Mouse (Mus musculus) stomach, embryonic 14.5 days (tissue): ENCODE data around the gene S100a4. TPM values are rescaled to one million over a fixed set of nuclear protein-coding genes. Genes with fewer than 3 reads are reported as not detected.

Experiments used
- ATAC-seq: fragments of 200-750 bp; cut with Nextera tagmentation; 2 replicates; pipeline ENCODE4 v1.8.0; 2017; ENCODE audit warnings: low read depth, moderate TSS enrichment; ENCODE audit not compliant: insufficient number of reproducible peaks, insufficient read depth, low FRiP score
- H3K27ac ChIP-seq: fragments of 300-500 bp; sonication (generic); 2 replicates; pipeline ENCODE4 v1.5.1; 2014; ENCODE audit warnings: mild to moderate bottlenecking, low read length, moderate library complexity, mixed read lengths
- H3K27me3 ChIP-seq: fragments of 300-500 bp; sonication (generic); 2 replicates; pipeline ENCODE4 v1.6.1; 2014; ENCODE audit warnings: low read length, control low read depth, mixed read lengths; ENCODE audit not compliant: control insufficient read depth, insufficient read depth
- H3K36me3 ChIP-seq: fragments of 300-500 bp; sonication (generic); 2 replicates; pipeline ENCODE4 v1.6.1; 2014; ENCODE audit warnings: mild to moderate bottlenecking, control low read depth, low read length, moderate library complexity, mixed read lengths; ENCODE audit not compliant: control insufficient read depth, insufficient read depth
- H3K4me1 ChIP-seq: fragments of 300-500 bp; sonication (generic); 2 replicates; pipeline ENCODE4 v1.6.1; 2014; ENCODE audit warnings: low read length, control low read depth, mixed read lengths; ENCODE audit not compliant: control insufficient read depth, insufficient read depth
- H3K4me2 ChIP-seq: fragments of 300-500 bp; sonication (generic); replicated peaks from 2 replicates; pipeline ENCODE4 v1.6.1; 2014; ENCODE audit warnings: low read depth, low read length, control low read depth
- H3K4me3 ChIP-seq: fragments of 300-500 bp; sonication (generic); 2 replicates; pipeline ENCODE4 v1.5.1; 2014; ENCODE audit warnings: low read depth, low read length, control low read depth
- H3K9ac ChIP-seq: fragments of 300-500 bp; sonication (generic); replicated peaks from 2 replicates; pipeline ENCODE4 v1.6.1; 2014; ENCODE audit warnings: low read depth, mild to moderate bottlenecking, control low read depth, low read length, moderate library complexity, mixed read lengths
- H3K9me3 ChIP-seq: fragments of 300-500 bp; sonication (generic); 2 replicates; pipeline ENCODE4 v1.6.1; 2016; ENCODE audit warnings: low read depth, low read length, control low read depth; ENCODE audit not compliant: control insufficient read depth
- WGBS: fragments of 180-500 bp; shearing (Covaris S2); extraction: QIAGEN DNeasy Blood & Tissue Kit; methylation state at CpG from one replicate; pipeline ENCODE4 v1.1.7; 2014; 5-methylcytosine and 5-hydroxymethylcytosine counted together
- polyA plus RNA-seq: library from polyadenylated mRNA; unstranded; fragments of >200 nt; fragmentation: Nextera tagmentation; extraction: Ambion mirVana; gene quantifications from 2 replicates; pipeline ENCODE4 v1.2.1, GENCODE M21; 2014

Gene S100a4
- polyA plus RNA-seq, 1 experiment from 2014 or later = 5.5 TPM

- no peak within 1 kb of the TSS for H3K27ac ChIP-seq
- no peak within 1 kb of the TSS for H3K9ac ChIP-seq
- H3K9me3 ChIP-seq = no peaks in the 10 kb centered on the region
- no peak within 1 kb of the TSS for H3K4me3 ChIP-seq
- H3K27me3 ChIP-seq = no peaks in the 10 kb centered on the region
- H3K4me2 ChIP-seq = no peak within 1 kb of the TSS
- no peak for ATAC-seq
- H3K4me1 ChIP-seq = no peaks in the 10 kb centered on the region
- 85% methylated on average over 8 of the region's 8 CpGs for WGBS
- no peaks in the 10 kb centered on the region for H3K36me3 ChIP-seq
Observed at GRCm38 (mm10) chr3:90589947-90590346, 13.6 kb upstream of the S100a4 start, which contains the start of gene S100a2. Gene S100a2, plus strand, starts transcription at chr3:90590247.

DNA sequence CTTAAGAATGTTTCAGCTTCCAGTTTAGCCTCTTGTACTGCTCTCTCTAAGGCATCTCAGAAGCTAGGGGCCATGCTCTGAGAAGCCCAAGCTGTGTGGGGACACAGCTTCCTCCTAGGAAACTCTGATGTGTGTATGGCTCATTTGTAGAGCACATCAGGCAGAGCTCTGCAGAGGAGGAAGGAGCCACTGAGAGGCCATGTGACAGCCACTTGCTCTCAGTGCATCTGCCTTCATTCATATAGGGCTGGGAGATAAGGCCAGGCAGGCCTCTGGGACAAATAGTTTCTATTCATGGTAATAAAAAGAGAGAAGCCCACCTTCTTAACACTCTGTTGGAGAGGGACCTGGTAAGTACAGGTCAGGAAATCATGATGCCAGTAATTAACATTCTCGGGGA is 9.1 kb upstream of the S100a4 start:
- no peak overlapping the region for H3K9ac ChIP-seq
- H3K27ac ChIP-seq = no peak overlapping the region
- no peak overlapping the region for H3K4me3 ChIP-seq
- H3K27me3 ChIP-seq = no peaks in the 10 kb centered on the region
- H3K4me1 ChIP-seq = no peaks in the 10 kb centered on the region
- H3K4me2 ChIP-seq = no peak overlapping the region
- WGBS = 68% methylated on average over 1 of the region's 1 CpGs
- no peak for ATAC-seq
- H3K9me3 ChIP-seq = no peaks in the 10 kb centered on the region
- H3K36me3 ChIP-seq = no peaks in the 10 kb centered on the region

GRCm38 (mm10) chr3:90595556-90595955 is 8.0 kb upstream of the S100a4 start:
- Histone ChIP-seq H3K4me3 (no peak overlapping the region), H3K27me3 (no peaks in the 10 kb centered on the region), H3K4me2 (no peak overlapping the region), H3K27ac (no peak overlapping the region), H3K36me3 (no peaks in the 10 kb centered on the region), H3K4me1 (no peaks in the 10 kb centered on the region), H3K9me3 (no peaks in the 10 kb centered on the region), H3K9ac (no peak overlapping the region)
- 61% methylated on average over 5 of the region's 5 CpGs for WGBS
- no peak for ATAC-seq

DNA sequence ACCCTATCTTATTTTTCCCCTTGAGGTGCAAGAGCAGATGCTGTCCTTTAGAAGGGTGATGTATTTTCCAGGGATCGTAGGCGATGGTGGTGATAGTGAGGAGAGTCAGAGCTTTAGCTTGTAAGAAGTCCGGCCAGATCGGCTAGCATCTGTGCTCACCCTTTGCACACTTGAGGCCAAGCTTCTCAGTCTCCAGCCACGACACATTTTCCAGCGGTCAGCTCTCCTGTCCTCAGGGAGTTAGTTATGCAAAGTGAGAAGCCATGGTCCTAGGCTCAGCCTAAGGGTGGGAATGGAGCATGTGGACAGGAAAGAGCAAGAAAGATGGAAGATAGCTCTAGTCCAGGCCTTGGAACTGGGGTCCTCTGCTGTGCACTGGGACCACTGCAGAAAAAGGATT is 6.8 kb upstream of the S100a4 start:
- H3K9ac ChIP-seq = no peak overlapping the region
- H3K27me3 ChIP-seq = no peaks in the 10 kb centered on the region
- WGBS = 94% methylated on average over 6 of the region's 6 CpGs
- no peak overlapping the region for H3K4me3 ChIP-seq
- ATAC-seq = no peak
- H3K27ac ChIP-seq = no peak overlapping the region
- H3K4me2 ChIP-seq = no peak overlapping the region
- H3K4me1 ChIP-seq = no peaks in the 10 kb centered on the region; the same call in 1 of the 2 replicates
- H3K9me3 ChIP-seq = no peaks in the 10 kb centered on the region
- H3K36me3 ChIP-seq = no peaks in the 10 kb centered on the region

DNA sequence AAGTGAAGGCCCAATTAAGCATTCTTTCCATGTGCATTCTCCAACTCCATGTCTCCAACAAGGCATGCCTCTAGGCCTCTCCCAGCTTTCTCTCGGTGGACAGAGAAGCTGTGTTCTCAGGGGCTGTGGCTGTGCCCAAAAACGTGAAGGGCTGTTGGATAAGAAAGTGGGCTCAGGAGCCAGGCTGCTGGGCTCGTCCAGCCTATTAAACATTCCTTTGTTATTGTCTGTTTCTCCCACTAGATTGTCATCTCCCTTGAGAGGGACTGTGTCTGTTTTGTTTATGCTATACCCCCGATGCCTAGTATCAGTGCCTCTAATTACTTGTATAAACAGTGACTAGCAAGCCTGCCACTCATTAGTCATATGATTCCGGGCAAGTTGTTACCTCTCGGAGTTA is 5.8 kb upstream of the S100a4 start:
- Histone ChIP-seq H3K36me3 (no peaks in the 10 kb centered on the region), H3K27ac (no peak overlapping the region), H3K4me3 (no peak overlapping the region), H3K4me2 (no peak overlapping the region), H3K4me1 (no peaks in the 10 kb centered on the region; the same call in 1 of the 2 replicates), H3K27me3 (no peaks in the 10 kb centered on the region), H3K9ac (no peak overlapping the region), H3K9me3 (no peaks in the 10 kb centered on the region)
- no peak for ATAC-seq
- WGBS = 29% methylated on average over 6 of the region's 6 CpGs

GRCm38 (mm10) chr3:90598212-90598611 is 5.4 kb upstream of the S100a4 start:
- Histone ChIP-seq H3K27me3 (no peaks in the 10 kb centered on the region), H3K4me1 (peaks cover 2% of the 10 kb centered on the region; the same call in 1 of the 2 replicates), H3K36me3 (no peaks in the 10 kb centered on the region), H3K4me2 (no peak overlapping the region), H3K27ac (no peak overlapping the region), H3K9ac (no peak overlapping the region), H3K9me3 (no peaks in the 10 kb centered on the region), H3K4me3 (no peak overlapping the region)
- ATAC-seq = no peak
- 72% methylated on average over 4 of the region's 4 CpGs for WGBS

- H3K4me3 ChIP-seq = no peak overlapping the region
- 72% methylated on average over 3 of the region's 3 CpGs for WGBS
- H3K4me2 ChIP-seq = no peak overlapping the region
- no peak for ATAC-seq
- no peaks in the 10 kb centered on the region for H3K36me3 ChIP-seq
- H3K9me3 ChIP-seq = no peaks in the 10 kb centered on the region
- H3K4me1 ChIP-seq = peaks cover 10% of the 10 kb centered on the region
- H3K27me3 ChIP-seq = no peaks in the 10 kb centered on the region
- no peak overlapping the region for H3K27ac ChIP-seq
- H3K9ac ChIP-seq = no peak overlapping the region
Observed at GRCm38 (mm10) chr3:90599401-90599800, 4.2 kb upstream of the S100a4 start.

GRCm38 (mm10) chr3:90600036-90600435 is 3.5 kb upstream of the S100a4 start:
- no peaks in the 10 kb centered on the region for H3K36me3 ChIP-seq
- H3K4me3 ChIP-seq = no peak overlapping the region
- H3K27ac ChIP-seq = no peak overlapping the region
- no peaks in the 10 kb centered on the region for H3K27me3 ChIP-seq
- H3K4me1 ChIP-seq = peaks cover 17% of the 10 kb centered on the region
- ATAC-seq = no peak
- 85% methylated on average over 6 of the region's 6 CpGs for WGBS
- no peak overlapping the region for H3K4me2 ChIP-seq
- no peaks in the 10 kb centered on the region for H3K9me3 ChIP-seq
- no peak overlapping the region for H3K9ac ChIP-seq

- no peaks in the 10 kb centered on the region for H3K27me3 ChIP-seq
- WGBS = 79% methylated on average over 8 of the region's 8 CpGs
- no peaks in the 10 kb centered on the region for H3K36me3 ChIP-seq
- peak overlapping the region; percentile 6; the same call in 1 of the 2 replicates for H3K27ac ChIP-seq
- H3K4me3 ChIP-seq = no peak overlapping the region
- no peak for ATAC-seq
- peaks cover 21% of the 10 kb centered on the region for H3K4me1 ChIP-seq
- no peak overlapping the region for H3K4me2 ChIP-seq
- no peak overlapping the region for H3K9ac ChIP-seq
- H3K9me3 ChIP-seq = no peaks in the 10 kb centered on the region
Observed at GRCm38 (mm10) chr3:90600458-90601195, 2.9 kb upstream of the S100a4 start.
